Mouse (Mus musculus) stomach, postnatal 0 days (tissue): ENCODE results near the gene Rsbn1l.

Experiments
- CTCF ChIP-seq: IDR thresholded peaks from 2 replicates; pipeline ENCODE4 v1.5.1; 2016; ENCODE audit warnings: antibody characterized with exemption, low read depth, mild to moderate bottlenecking, moderate library complexity
- EP300 ChIP-seq: optimal IDR thresholded peaks from 2 replicates; pipeline ENCODE3; 2016; ENCODE audit warnings: antibody characterized with exemption

- TF ChIP-seq CTCF, result no peak
- no peak for TF ChIP-seq EP300
Measured at GRCm38 (mm10) chr5:20986271-20986670, 30.1 kb upstream of the Rsbn1l start.
